Mouse (Mus musculus): ENCODE data around the gene Sp8.
A peak's percentile ranks its signal among the peaks of the same experiment; 100 is the strongest.

Sp8 gene

GRCm38 (mm10) chr12:118846221-118846620, at the start of gene Sp8:
Gene Sp8, plus strand, starts transcription at chr12:118846329.
- peak in 1 of 2 experiments; percentile 3 for DNase-seq

GRCm38 (mm10) chr12:118811328-118811961, 34.7 kb upstream of the Sp8 start:
- no peak for DNase-seq

GRCm38 (mm10) chr12:118814561-118814960, 31.6 kb upstream of the Sp8 start:
- no peak for DNase-seq

GRCm38 (mm10) chr12:118816156-118816555, 30.0 kb upstream of the Sp8 start:
- no peak for DNase-seq

- DNase-seq: no peak
Measured at GRCm38 (mm10) chr12:118829881-118830280, 16.2 kb upstream of the Sp8 start.

- peak; percentile 4 to 7 for DNase-seq
Measured at GRCm38 (mm10) chr12:118836411-118837341, 9.5 kb upstream of the Sp8 start.

- peak in 1 of 2 experiments; percentile 14 for DNase-seq
Measured at GRCm38 (mm10) chr12:118837361-118837760, 8.8 kb upstream of the Sp8 start.

- peak in 1 of 2 experiments; percentile 4 for DNase-seq
Measured at GRCm38 (mm10) chr12:118838260-118838659, 7.9 kb upstream of the Sp8 start.

- DNase-seq: peak in 1 of 2 experiments; percentile 5
Measured at GRCm38 (mm10) chr12:118839398-118839797, 6.7 kb upstream of the Sp8 start.

- peak in 1 of 2 experiments; percentile 25 for DNase-seq
Measured at GRCm38 (mm10) chr12:118840301-118840700, 5.8 kb upstream of the Sp8 start.

GRCm38 (mm10) chr12:118840861-118841260, 5.3 kb upstream of the Sp8 start:
- DNase-seq: peak in 1 of 2 experiments; percentile 24

GRCm38 (mm10) chr12:118841381-118841922, 4.7 kb upstream of the Sp8 start:
- DNase-seq: peak in 1 of 2 experiments; percentile 25

GRCm38 (mm10) chr12:118841971-118842550, 4.1 kb upstream of the Sp8 start:
- DNase-seq: peak in 1 of 2 experiments; percentile 11

- peak; percentile 12 to 19 for DNase-seq
Measured at GRCm38 (mm10) chr12:118842671-118843411, 3.3 kb upstream of the Sp8 start.

- DNase-seq: peak in 1 of 2 experiments; percentile 2
Measured at GRCm38 (mm10) chr12:118844111-118844510, 2.0 kb upstream of the Sp8 start.

- DNase-seq: no peak
Measured at GRCm38 (mm10) chr12:118844841-118845240, 1.3 kb upstream of the Sp8 start.

- peak in 1 of 2 experiments; percentile 3 for DNase-seq
Measured at GRCm38 (mm10) chr12:118845351-118845750, 778 bp upstream of the Sp8 start.

- DNase-seq: peak; percentile 36 to 42
Measured at GRCm38 (mm10) chr12:118846649-118847321, 656 bp downstream of the Sp8 start.

GRCm38 (mm10) chr12:118847381-118847780, 1.3 kb downstream of the Sp8 start:
- DNase-seq: peak in 1 of 2 experiments; percentile 5

GRCm38 (mm10) chr12:118847861-118848495, 1.8 kb downstream of the Sp8 start:
- DNase-seq: peak in 1 of 2 experiments; percentile 6

All from cerebellum, postnatal 14 days (tissue).